Comparison of ENCODE assay signal across 12 mouse cellular contexts in genomic region chr1:37543057-37543456, GRCm38 (mm10).
"Had no signal": no experiment of that assay in that cellular context is flagged by ENCODE, and none has a peak within 500 bp of the region (broad histone marks: within the 10 kb centered on the region; RNA-seq: fewer than 3 reads in every experiment).

No protein-coding gene starts in this region.

- DNase-seq: retina, postnatal 1 day; right cerebral cortex, adult 18-20 months; right cerebral cortex, postnatal 14 days; right cerebral cortex, postnatal 25 days; right cerebral cortex, postnatal 4 days; spleen, adult 18-20 months; thymus, adult 18-20 months; thymus, adult 2 months; thymus, postnatal 14 days; thymus, postnatal 25 days; thymus, postnatal 36 days; thymus, postnatal 4 days had no signal
